Mouse (Mus musculus) frontal cortex, postnatal 14 days (tissue): ENCODE measurements at regions not wholly inside any gene's neighbourhood (a gene's known extent, or its start where the extent isn't known, plus 50 kb on each side); places are given as distances from the start of the nearest gene placed in this dataset.
"Not testable (repeated sequence)": the region's sequence is repeated elsewhere in the genome, so short reads cannot be mapped to it uniquely, and the experiment has no call there.

ENCODE experiments used
- DNase-seq, 2 experiments: peaks; one replicate each; pipeline ENCODE4 v3.0.0; 2022; ENCODE audit warnings: low spot score in 2 of 2

DNA sequence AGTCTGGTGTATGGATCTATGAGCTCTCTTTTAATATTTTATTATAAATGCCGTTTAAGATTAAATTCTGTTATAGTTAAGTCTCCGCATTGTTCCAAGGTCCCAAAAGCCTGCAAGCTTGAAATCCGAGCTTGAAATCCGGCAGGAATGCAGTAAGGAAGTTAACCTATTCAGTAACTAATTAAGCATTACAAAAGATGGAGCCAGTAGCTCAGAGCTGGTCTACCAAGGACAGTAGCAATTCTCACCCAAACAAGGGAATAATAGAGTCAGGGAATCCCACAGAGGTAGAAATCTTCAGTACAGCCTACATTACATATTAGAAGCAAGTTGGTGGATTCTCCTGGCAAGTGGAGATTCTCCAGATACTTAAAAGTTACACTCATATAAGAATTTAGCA, 325.0 kb downstream of the Phf3 start:
- not testable (repeated sequence) for DNase-seq

DNA sequence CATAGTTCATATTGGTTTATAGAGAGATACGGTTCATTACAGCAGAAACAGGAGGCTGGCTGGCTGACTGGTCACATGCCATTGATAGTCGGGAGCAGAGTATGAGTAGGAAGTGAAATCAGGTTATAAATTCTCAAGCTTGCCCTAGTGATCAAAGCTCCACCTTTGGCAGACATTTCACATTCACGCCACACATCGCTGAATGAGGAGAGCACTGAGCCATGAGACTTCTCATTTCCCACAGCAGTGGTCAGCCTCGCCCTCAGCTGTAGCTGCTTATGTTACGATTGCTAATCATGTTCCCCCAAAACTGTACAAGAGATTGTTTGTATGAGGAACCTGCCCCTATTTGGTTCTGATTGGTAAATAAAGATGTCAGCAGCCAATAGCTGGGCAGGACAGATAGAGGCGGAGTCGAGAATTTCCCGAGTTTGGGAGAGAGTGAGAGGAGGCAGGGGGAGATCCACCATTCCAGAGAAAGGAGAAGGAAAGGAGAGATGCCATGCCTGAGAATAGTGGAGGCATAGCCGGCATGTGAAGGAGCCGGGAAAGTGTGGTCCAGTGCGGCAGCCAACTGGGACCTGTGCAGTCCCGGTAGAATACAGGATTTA, 333.5 kb downstream of the Phf3 start:
- DNase-seq, result no peak

DNA sequence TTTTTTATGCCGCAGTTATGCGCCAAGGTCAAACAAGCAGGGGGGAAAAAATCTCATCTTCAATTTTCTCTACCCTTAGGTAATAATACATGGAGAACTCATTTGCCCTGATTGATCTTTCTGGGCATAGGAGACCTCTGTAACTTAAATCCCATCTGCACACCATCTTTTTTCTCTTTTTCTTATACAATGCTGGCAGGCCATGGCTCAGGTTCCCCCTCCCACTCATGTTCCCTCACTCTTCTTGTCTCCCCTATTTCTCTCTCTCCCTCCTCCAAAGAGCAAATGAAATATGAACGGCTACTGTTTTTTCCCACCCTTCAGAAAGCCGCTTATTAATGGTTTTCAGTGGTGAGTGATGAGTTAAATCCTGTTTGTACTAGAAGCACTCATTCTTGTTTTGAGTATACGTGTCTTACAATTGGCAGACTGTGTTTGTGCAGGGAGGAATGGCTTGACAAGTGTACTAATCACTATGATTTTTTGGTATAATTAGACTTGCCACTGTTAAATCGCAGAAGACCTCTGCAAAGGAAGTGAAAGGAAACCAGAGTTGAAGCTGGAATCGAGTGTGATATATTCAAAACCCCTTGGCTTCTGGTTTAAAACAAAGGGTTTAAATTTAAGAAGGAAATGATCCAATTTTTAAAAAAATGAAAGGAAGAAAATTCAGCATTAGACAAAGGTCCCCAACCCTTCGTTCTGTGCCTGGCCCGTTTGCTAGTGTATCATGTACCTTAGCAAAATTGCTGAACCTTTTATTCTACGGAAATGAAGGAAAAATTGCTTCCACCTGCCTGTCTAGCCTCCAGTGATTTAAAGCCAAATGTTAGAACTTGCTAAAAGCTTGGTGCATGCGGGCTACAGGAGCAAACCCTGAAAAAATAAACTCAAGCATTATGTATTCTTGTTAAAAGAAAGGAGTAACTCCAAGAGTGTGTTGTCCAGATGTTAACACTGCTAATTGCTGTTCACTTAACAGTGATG, 336.4 kb downstream of the Phf3 start:
- no peak for DNase-seq

DNA sequence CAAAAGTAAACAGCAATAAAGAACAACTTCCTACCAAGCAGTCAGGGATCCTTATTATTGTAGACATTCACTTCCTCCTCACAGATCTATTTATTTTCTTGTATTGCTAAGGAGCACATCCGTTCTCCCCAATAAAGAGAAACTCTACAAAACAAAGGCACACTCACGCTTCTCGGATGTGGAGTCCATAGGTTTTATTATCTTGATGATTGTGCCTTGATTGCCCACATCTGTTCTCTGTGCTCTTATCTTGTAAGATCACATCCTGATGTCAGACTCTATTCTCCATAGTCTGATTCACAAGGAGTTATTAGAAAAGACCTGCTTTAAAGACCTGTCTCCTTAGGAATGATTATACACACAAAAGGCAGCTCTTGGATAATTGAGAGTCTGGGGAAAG, 356.4 kb downstream of the Phf3 start:
- no peak for DNase-seq

DNA sequence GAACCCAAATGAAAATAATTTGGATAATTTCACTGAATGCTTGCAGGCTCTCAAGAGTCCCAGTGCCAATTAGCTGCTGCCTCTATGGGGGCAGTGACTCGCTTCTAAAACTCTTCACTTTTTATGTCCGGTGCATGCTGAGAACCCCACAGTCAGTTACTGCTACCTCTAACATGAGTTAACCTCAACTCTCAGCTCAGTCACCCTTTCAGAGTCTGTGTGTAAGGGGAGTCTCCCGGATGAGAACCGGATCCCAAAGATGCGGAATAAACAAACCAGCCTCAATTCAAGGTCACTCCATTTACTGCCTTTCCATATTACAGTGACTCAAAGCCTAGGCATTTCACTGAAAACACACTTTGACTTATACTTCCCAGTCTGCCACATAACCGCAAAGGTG, 357.9 kb downstream of the Phf3 start:
- DNase-seq, result no peak

DNA sequence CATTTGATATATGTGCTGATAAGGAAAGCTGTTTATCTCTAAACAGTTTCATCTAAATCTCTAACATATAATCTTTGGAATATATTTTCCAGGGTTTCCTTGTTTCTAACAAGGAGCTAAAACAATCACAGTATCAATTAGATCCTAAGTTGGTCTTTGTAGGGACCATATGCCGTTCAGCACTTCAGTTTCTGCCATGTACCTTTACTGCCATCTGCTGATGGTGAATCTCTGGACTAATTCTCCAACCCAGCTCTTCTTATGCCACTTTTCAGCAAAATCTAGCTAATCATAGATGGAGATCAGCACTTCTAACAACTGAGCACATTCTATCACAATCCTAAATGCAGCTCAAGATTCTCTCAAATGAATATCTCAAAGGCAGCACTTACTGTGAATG, 370.5 kb downstream of the Phf3 start:
- DNase-seq, result no peak

DNA sequence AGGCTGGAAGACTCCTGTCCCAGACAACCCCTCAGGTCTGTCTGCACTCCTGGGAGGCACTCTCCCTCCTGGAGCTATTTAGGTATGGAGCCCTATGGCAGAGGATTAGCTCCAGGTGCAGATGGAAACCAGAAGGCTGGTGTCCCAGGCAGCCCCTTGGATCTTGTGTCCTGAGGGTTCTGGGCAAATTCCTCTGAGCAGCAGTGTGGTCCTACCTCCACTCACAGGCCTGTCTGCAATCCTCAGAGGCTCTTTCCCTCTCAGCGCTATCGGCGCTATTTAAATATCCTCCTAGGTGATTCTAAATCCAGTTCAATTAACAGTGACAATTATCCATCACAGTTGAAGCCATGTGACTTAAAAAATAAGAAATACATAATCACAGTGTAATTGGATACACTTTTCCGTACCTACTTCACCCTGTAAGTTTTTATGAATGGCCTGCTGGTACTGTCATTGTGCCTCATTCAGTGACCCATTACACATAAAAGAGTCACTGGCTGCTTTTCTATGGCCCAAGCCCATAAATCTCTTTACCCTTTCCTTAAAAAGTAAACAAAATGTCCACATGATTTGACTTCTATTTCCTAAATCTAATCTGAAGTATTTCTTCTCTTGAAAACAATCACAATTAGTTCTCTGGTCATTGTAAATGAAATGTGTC, 413.3 kb downstream of the Phf3 start:
- DNase-seq, result no peak

DNA sequence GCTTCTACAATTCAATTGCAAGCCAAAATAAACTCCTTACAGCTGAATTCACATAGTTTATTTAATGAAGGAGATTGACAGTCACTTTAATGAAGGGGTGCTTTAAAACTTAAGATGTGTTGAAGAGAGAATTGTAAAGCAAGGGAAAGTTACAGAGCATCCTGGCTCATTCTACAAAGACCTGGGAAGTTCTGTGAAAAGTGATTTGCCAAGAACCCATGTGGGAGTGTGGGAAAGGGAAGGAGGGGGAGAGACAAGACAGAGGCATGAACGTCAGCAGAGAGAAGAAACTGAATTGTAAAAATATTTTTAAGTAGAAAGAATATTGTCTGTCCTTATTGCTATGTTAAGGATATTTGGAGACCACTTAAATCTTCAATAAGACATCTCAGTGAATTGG, 435.8 kb downstream of the Phf3 start:
- no peak for DNase-seq

DNA sequence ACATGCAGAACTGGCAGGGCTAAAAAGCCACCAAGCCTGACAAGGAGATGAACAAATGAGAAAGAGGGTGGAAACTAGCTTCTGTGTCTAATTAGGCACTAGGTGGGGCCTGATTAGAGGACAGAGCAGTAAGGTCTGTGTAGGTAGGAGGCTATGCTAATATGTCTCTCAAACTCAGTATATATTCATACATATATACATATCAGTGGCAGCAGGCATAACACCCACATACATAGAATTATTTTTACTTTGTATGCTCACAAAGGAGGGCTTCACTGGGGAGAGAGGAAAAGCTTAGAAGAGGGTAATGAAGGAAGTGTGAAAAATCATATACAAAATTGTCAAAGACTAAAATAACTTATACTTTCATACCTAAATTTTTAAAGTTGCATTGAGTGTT, 457.1 kb downstream of the Phf3 start:
- no peak for DNase-seq

DNA sequence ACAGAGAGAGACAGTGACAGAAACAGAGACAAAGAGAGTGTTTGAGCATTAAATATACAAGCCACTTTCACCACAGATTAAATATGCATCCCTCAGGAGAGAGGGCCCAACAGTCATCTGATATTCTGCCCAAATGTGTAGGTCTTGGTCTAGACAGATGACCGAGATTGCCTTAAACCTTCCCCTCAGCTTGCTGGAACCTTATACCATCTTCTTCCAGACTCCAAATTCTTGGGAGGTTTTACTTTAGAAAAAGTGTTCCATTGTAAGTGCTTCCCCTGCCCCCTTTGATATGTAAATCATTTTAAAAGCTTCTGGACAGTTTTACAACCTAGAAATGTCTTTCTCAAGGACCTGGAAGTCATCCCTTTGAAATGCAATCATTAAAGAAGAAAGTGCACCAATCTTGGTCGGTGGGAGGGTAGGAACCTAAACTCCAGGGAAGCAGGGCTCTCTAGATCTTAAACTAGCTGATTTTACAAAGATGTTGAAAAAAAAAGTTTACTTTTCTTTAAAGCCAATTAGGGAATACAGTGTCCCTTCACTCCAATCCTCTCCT, 458.8 kb downstream of the Phf3 start:
- DNase-seq, result no peak
